Mouse (Mus musculus) liver, embryonic 15.5 days (tissue): ENCODE measurements around the gene Sfrp4. TPM values are rescaled to one million over a fixed set of nuclear protein-coding genes. Genes with fewer than 3 reads are reported as not detected.

ENCODE experiments used
- ATAC-seq: fragments of 200-750 bp; cut with Nextera tagmentation; 2 replicates; pipeline ENCODE4 v1.8.0; 2017; ENCODE audit warnings: moderate number of reproducible peaks, mild to moderate bottlenecking, moderate library complexity; ENCODE audit not compliant: insufficient read depth
- H3K27ac ChIP-seq: fragments of 300-500 bp; sonication (generic); replicated peaks from 2 replicates; pipeline ENCODE4 v1.5.1; 2015; ENCODE audit warnings: mild to moderate bottlenecking, inconsistent platforms
- H3K27me3 ChIP-seq: fragments of 300-500 bp; sonication (generic); 2 replicates; pipeline ENCODE4 v1.6.1; 2015; ENCODE audit warnings: mild to moderate bottlenecking, inconsistent platforms
- H3K36me3 ChIP-seq: fragments of 300-500 bp; sonication (generic); replicated peaks from 2 replicates; pipeline ENCODE4 v1.6.1; 2015; ENCODE audit warnings: moderate library complexity, mild to moderate bottlenecking, inconsistent platforms
- H3K4me1 ChIP-seq: fragments of 300-500 bp; sonication (generic); replicated peaks from 2 replicates; pipeline ENCODE4 v1.6.1; 2015; ENCODE audit warnings: inconsistent platforms
- H3K4me2 ChIP-seq: fragments of 300-500 bp; sonication (generic); 2 replicates; pipeline ENCODE4 v1.6.1; 2015; ENCODE audit warnings: moderate library complexity, mild to moderate bottlenecking, inconsistent platforms
- H3K4me3 ChIP-seq: fragments of 300-500 bp; sonication (generic); replicated peaks from 2 replicates; pipeline ENCODE4 v1.5.1; 2015; ENCODE audit warnings: mild to moderate bottlenecking, inconsistent platforms
- H3K9ac ChIP-seq: fragments of 300-500 bp; sonication (generic); 2 replicates; pipeline ENCODE4 v1.6.1; 2015; ENCODE audit warnings: moderate library complexity, mild to moderate bottlenecking, inconsistent platforms
- H3K9me3 ChIP-seq: fragments of 300-500 bp; sonication (generic); replicated peaks from 2 replicates; pipeline ENCODE4 v1.6.1; 2016; ENCODE audit warnings: inconsistent platforms
- WGBS: fragments of 180-500 bp; shearing (Covaris S2); methylation state at CpG from one replicate; pipeline ENCODE4 v1.1.7; 2015; ENCODE audit warnings: mixed read lengths; ENCODE audit not compliant: insufficient replicate concordance; 5-methylcytosine and 5-hydroxymethylcytosine counted together
- polyA plus RNA-seq: library from polyadenylated mRNA; unstranded; fragments of >200 nt; fragmentation: Nextera tagmentation; extraction: Ambion mirVana; gene quantifications from 2 replicates; pipeline ENCODE4 v1.2.1, GENCODE M21; 2015

The Sfrp4 gene
- polyA plus RNA-seq, 1 experiment from 2014 or later: 0.51 TPM

- H3K27me3 ChIP-seq: no peaks in the 10 kb centered on the region
- H3K4me3 ChIP-seq: no peak overlapping the region
- H3K4me1 ChIP-seq: peaks cover under 1% of the 10 kb centered on the region; the same call in 1 of the 2 replicates
- H3K9ac ChIP-seq: no peak overlapping the region
- ATAC-seq: no peak
- H3K4me2 ChIP-seq: no peak overlapping the region
- WGBS: 37% methylated on average over 4 of the region's 4 CpGs
- H3K9me3 ChIP-seq: no peaks in the 10 kb centered on the region
- no peaks in the 10 kb centered on the region for H3K36me3 ChIP-seq
- H3K27ac ChIP-seq: no peak overlapping the region
These were observed 13.2 kb downstream of the Sfrp4 start for GRCm38 (mm10) chr13:19636131-19636530.

- whole genome bisulfite sequencing: 59% methylated on average over 2 of the region's 2 CpGs
- Histone ChIP-seq H3K4me2 (no peak overlapping the region), H3K4me1 (no peaks in the 10 kb centered on the region), H3K4me3 (no peak overlapping the region), H3K9ac (no peak overlapping the region), H3K27me3 (no peaks in the 10 kb centered on the region; the same call in 1 of the 2 replicates), H3K9me3 (no peaks in the 10 kb centered on the region), H3K27ac (no peak overlapping the region), H3K36me3 (no peaks in the 10 kb centered on the region)
- no peak for ATAC-seq
These were observed 17.4 kb downstream of the Sfrp4 start for GRCm38 (mm10) chr13:19640203-19640851.

- H3K4me2 ChIP-seq: no peak overlapping the region
- no peaks in the 10 kb centered on the region for H3K9me3 ChIP-seq
- H3K4me3 ChIP-seq: no peak overlapping the region
- H3K36me3 ChIP-seq: no peaks in the 10 kb centered on the region
- no peaks in the 10 kb centered on the region for H3K4me1 ChIP-seq
- no peak overlapping the region for H3K9ac ChIP-seq
- H3K27me3 ChIP-seq: no peaks in the 10 kb centered on the region; the same call in 1 of the 2 replicates
- WGBS: 54% methylated on average over 1 of the region's 1 CpGs
- no peak for ATAC-seq
- H3K27ac ChIP-seq: no peak overlapping the region
These were observed 20.6 kb downstream of the Sfrp4 start for GRCm38 (mm10) chr13:19643519-19643918.

- H3K4me3 ChIP-seq: no peak overlapping the region
- WGBS: 52% methylated on average over 2 of the region's 2 CpGs
These were observed 21.3 kb downstream of the Sfrp4 start for GRCm38 (mm10) chr13:19644225-19644624.

GRCm38 (mm10) chr13:19649824-19650223 lies 26.9 kb downstream of the Sfrp4 start:
- no peaks in the 10 kb centered on the region for H3K27me3 ChIP-seq
- H3K9me3 ChIP-seq: no peaks in the 10 kb centered on the region
- H3K36me3 ChIP-seq: no peaks in the 10 kb centered on the region
- H3K27ac ChIP-seq: no peak overlapping the region
- H3K4me2 ChIP-seq: no peak overlapping the region; the same call in 1 of the 2 replicates
- WGBS: 23% methylated on average over 2 of the region's 2 CpGs
- H3K9ac ChIP-seq: no peak overlapping the region
- H3K4me3 ChIP-seq: no peak overlapping the region
- H3K4me1 ChIP-seq: peaks cover 12% of the 10 kb centered on the region
- ATAC-seq: peak; percentile 97

More at GRCm38 (mm10) chr13:19644225-19644624, 21.3 kb downstream of the Sfrp4 start:
- no peaks in the 10 kb centered on the region for H3K36me3 ChIP-seq
- no peaks in the 10 kb centered on the region; the same call in 1 of the 2 replicates for H3K27me3 ChIP-seq
- H3K4me1 ChIP-seq: peaks cover 4% of the 10 kb centered on the region
- no peaks in the 10 kb centered on the region for H3K9me3 ChIP-seq
- no peak overlapping the region for H3K9ac ChIP-seq
- no peak overlapping the region for H3K4me2 ChIP-seq
- ATAC-seq: no peak
- no peak overlapping the region for H3K27ac ChIP-seq

- peak; percentile 62 for ATAC-seq
These were observed 29.5 kb downstream of the Sfrp4 start for GRCm38 (mm10) chr13:19652405-19652804.

GRCm38 (mm10) chr13:19668355-19669140 lies 45.6 kb downstream of the Sfrp4 start:
- Histone ChIP-seq H3K4me1 (no peaks in the 10 kb centered on the region), H3K4me3 (no peak overlapping the region), H3K27me3 (no peaks in the 10 kb centered on the region), H3K36me3 (no peaks in the 10 kb centered on the region), H3K9ac (no peak overlapping the region), H3K9me3 (no peaks in the 10 kb centered on the region), H3K4me2 (no peak overlapping the region), H3K27ac (no peak overlapping the region)
- no peak for ATAC-seq
- WGBS: 60% methylated on average over 4 of the region's 4 CpGs

More at GRCm38 (mm10) chr13:19652405-19652804, 29.5 kb downstream of the Sfrp4 start:
- Histone ChIP-seq H3K4me1 (peaks cover 12% of the 10 kb centered on the region), H3K27me3 (no peaks in the 10 kb centered on the region), H3K4me2 (no peak overlapping the region), H3K36me3 (no peaks in the 10 kb centered on the region), H3K27ac (no peak overlapping the region), H3K9me3 (no peaks in the 10 kb centered on the region), H3K4me3 (no peak overlapping the region), H3K9ac (no peak overlapping the region)
- 27% methylated on average over 2 of the region's 2 CpGs for WGBS

GRCm38 (mm10) chr13:19674025-19674424 lies 51.1 kb downstream of the Sfrp4 start:
- H3K4me1 ChIP-seq: no peaks in the 10 kb centered on the region
- no peak overlapping the region for H3K27ac ChIP-seq
- no peaks in the 10 kb centered on the region for H3K9me3 ChIP-seq
- no peaks in the 10 kb centered on the region for H3K27me3 ChIP-seq
- 74% methylated on average over 3 of the region's 3 CpGs for WGBS
- no peaks in the 10 kb centered on the region for H3K36me3 ChIP-seq
- no peak overlapping the region for H3K4me3 ChIP-seq
- H3K4me2 ChIP-seq: no peak overlapping the region
- ATAC-seq: no peak
- H3K9ac ChIP-seq: no peak overlapping the region

- Histone ChIP-seq H3K27ac (no peak overlapping the region), H3K4me1 (no peaks in the 10 kb centered on the region), H3K4me3 (no peak overlapping the region), H3K36me3 (no peaks in the 10 kb centered on the region), H3K4me2 (no peak overlapping the region), H3K9ac (no peak overlapping the region), H3K9me3 (no peaks in the 10 kb centered on the region), H3K27me3 (no peaks in the 10 kb centered on the region)
- ATAC-seq: no peak
These were observed 51.7 kb downstream of the Sfrp4 start for GRCm38 (mm10) chr13:19674601-19675000.
